Mouse (Mus musculus) brain, embryonic 14.5 days (tissue): ENCODE data around the gene Maff. TPM values are rescaled to one million over a fixed set of nuclear protein-coding genes. Genes with fewer than 3 reads are reported as not detected.

Experiments
- DNase-seq: peaks from one replicate; pipeline ENCODE4 v3.0.0-alpha.2; 2011; ENCODE audit warnings: low read depth
- CTCF ChIP-seq: fragments of 200-500 bp; IDR thresholded peaks from 2 replicates; pipeline ENCODE4 v1.5.1; 2012; ENCODE audit warnings: inconsistent platforms, mild to moderate bottlenecking, moderate library complexity, borderline replicate concordance; ENCODE audit not compliant: insufficient read depth, insufficient read length; ENCODE audit errors: extremely low read depth
- POLR2A ChIP-seq: fragments of 200-500 bp; IDR thresholded peaks from 2 replicates; pipeline ENCODE4 v1.6.1; 2012; ENCODE audit warnings: mild to moderate bottlenecking, inconsistent platforms, borderline replicate concordance; ENCODE audit not compliant: poor library complexity, insufficient read depth, insufficient read length, severe bottlenecking; ENCODE audit errors: extremely low read depth
- polyA plus RNA-seq: library from polyadenylated mRNA; depleted of rRNA; stranded (reverse); fragments of >200 nt; gene quantifications from 2 replicates; pipeline ENCODE4 v1.2.3, GENCODE M21; 2012

Maff gene
- polyA plus RNA-seq, 1 experiment: 2.6 TPM

GRCm38 (mm10) chr15:79322991-79323790, 23.2 kb upstream of the Maff start:
- TF ChIP-seq CTCF: no peak
- TF ChIP-seq POLR2A: no peak
- peak; percentile 29 for DNase-seq

- no peak for DNase-seq
- no peak for TF ChIP-seq POLR2A
- TF ChIP-seq CTCF: no peak
These were observed 22.6 kb upstream of the Maff start for GRCm38 (mm10) chr15:79323791-79324155.

- DNase-seq: no peak
- TF ChIP-seq CTCF (no peak), POLR2A (no peak)
These were observed 22.0 kb upstream of the Maff start for GRCm38 (mm10) chr15:79324373-79324772.

GRCm38 (mm10) chr15:79325742-79326141, 20.7 kb upstream of the Maff start:
- TF ChIP-seq POLR2A (no peak), CTCF (no peak)
- DNase-seq: no peak

- TF ChIP-seq CTCF (no peak), POLR2A (no peak)
- peak; percentile 24 for DNase-seq
These were observed 20.2 kb upstream of the Maff start for GRCm38 (mm10) chr15:79326264-79326663.

GRCm38 (mm10) chr15:79326971-79327961, 19.2 kb upstream of the Maff start:
- TF ChIP-seq POLR2A (no peak), CTCF (no peak)
- DNase-seq: peak; percentile 80

GRCm38 (mm10) chr15:79328058-79328938, 18.1 kb upstream of the Maff start, which contains the start of gene Pla2g6:
Gene Pla2g6, minus strand, starts transcription at chr15:79328390.
- TF ChIP-seq CTCF (no peak), POLR2A (peak; percentile 47; the same call in 1 of the 2 replicates)
- DNase-seq: peak; percentile 99

GRCm38 (mm10) chr15:79328939-79329275, 17.5 kb upstream of the Maff start:
- TF ChIP-seq POLR2A: no peak
- TF ChIP-seq CTCF: no peak
- DNase-seq: no peak

- DNase-seq: no peak
- TF ChIP-seq CTCF: no peak
- no peak for TF ChIP-seq POLR2A
These were observed 17.0 kb upstream of the Maff start for GRCm38 (mm10) chr15:79329346-79329978.

GRCm38 (mm10) chr15:79329979-79330363, 16.4 kb upstream of the Maff start:
- DNase-seq: no peak
- no peak for TF ChIP-seq POLR2A
- TF ChIP-seq CTCF: no peak
